Mouse (Mus musculus) megakaryocyte-erythroid progenitor cell, adult 5-6 weeks (primary cell): ENCODE results near the gene Cenpi. TPM values are rescaled to one million over a fixed set of nuclear protein-coding genes. Genes with fewer than 3 reads are reported as not detected.

Source experiments
- ATAC-seq: replicated peaks from 2 replicates; pipeline ENCODE4 v1.8.0; 2016; ENCODE audit warnings: mild to moderate bottlenecking, inconsistent platforms; ENCODE audit not compliant: severe bottlenecking, poor library complexity, low FRiP score, low TSS enrichment
- total RNA-seq, 2 experiments: library from RNA; stranded (forward) in 1 of 2; stranded (reverse) in 1 of 2; fragments of 200-1000, 215-1000 nt in 1 of 2; fragments of >200 nt in 1 of 2; fragmentation: Nextera tagmentation in 1 of 2; gene quantifications; 2 replicates each; pipeline ENCODE4 v1.2.3; 2014 to 2017

Cenpi gene
- total RNA-seq, 2 experiments from 2014 or later = 33.6 to 35.3 TPM

DNA sequence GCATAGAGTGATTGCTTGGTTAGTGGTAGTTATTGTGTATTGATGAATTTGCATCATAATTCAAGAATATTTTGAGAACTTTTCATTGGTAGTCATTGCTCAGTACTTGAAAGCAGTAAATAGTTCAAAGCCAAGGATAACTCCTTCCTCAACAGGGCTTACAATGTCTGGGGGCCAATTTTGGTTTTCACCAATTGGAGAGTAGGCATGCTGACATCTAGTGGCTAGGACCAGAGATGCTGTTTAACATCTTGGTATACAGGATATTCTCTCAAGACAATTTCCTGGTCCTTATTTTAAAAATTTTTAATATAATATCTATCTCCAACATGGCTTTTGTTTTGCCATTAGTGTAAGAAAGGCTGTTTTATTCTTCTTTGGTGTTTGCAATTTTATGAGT lies 46.0 kb downstream of the Cenpi start:
- no peak for ATAC-seq

GRCm38 (mm10) chrX:134359336-134359735 lies 51.5 kb downstream of the Cenpi start:
- ATAC-seq = no peak

DNA sequence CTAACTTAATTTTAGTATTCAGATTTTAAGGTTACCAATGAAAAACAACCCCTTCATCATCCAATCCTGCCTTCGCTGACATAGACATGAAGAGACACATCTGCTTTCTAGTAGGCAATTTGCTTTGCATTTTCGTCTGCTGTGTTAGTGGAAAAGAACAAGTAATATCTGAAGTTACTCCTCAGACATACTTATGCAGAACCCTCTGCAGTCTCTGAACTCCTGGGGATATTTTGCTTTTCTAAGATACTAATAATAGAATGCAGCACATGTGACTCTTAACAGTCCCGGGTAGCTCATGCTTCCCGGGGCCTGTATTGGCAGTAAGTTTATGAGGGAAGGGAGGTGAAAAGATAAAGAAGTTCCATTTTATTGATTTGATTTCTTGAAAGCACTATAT lies 54.3 kb downstream of the Cenpi start:
- ATAC-seq = no peak

GRCm38 (mm10) chrX:134365421-134365820 lies 57.5 kb downstream of the Cenpi start:
- ATAC-seq = no peak

GRCm38 (mm10) chrX:134366547-134366946 lies 58.7 kb downstream of the Cenpi start:
- no peak for ATAC-seq

- no peak for ATAC-seq
Measured at GRCm38 (mm10) chrX:134371279-134371678, 63.4 kb downstream of the Cenpi start.

DNA sequence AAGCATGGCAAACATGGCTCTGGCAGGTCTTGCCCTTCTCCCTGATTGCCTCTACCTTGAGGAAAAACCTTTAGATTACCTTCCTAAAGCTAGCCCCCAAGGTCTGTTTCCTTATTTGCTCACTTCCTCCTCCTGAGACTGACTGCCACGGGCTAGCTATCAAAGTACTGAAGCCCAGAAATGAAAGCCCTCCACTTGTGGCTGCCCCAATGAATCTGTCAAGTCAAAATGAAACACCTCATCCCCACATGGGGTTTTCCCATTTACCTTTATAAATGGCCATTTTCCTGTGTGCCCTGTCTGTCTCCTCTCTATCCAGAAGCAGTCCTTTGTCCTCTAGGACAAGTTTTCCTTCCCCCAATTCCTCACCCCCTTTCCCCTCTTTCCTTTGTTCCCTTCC lies 66.3 kb downstream of the Cenpi start:
- ATAC-seq = no peak

DNA sequence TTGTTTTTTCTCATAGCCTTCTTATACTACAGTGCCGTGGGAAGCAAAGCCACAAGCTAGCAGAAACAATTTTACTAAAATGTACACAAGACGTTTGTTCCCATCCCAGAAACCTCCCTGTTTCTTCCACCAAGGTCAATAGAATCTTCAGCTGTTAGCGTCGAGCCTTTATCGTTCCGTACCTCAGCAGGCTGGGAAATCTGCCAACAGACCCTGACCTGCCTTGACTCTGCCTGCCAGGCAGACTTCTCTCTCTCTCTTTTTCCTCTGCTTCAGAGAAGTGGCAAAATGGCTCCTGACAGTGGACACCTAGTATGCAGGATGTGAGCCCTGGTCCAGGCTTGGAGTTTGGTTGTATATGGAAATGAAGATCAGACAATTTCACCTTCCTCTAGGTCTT lies 77.0 kb downstream of the Cenpi start:
- no peak for ATAC-seq

GRCm38 (mm10) chrX:134398972-134399371 lies 91.1 kb downstream of the Cenpi start:
- no peak for ATAC-seq

DNA sequence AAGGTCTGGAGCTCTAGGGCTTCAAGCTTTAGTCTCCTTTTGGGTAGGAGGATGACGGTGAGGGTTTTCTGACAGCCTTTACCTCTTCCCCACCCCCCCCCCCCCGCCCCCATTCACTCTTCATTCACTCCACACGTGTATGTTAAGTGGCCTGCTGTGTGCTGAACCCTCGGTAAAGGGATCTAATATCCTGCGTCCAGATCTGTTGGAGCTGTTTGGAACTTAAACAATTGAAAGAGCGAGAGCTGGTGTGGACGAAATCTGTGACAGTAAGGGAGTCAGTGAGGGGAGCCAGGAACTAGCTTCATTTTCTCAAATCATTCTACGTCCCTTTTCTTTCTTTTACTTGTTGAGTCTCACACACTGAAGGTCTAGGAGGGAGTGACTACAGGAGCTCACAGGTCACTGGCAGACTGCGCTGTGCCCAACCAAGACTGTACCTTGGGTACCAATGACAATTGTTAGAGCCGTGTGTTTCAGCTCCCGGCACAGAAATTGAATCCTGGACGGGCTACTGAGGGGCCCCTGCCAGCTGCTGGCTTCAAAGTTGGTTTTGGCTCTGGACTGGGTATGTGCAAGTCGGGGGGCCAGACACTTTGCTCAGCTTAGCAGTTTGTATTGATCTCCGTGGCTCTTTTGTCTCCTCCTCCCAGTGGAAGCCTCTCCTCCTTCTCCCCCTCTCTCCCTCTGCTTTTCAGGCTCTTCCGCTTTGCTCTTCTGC lies 96.1 kb downstream of the Cenpi start, which contains the start of gene Drp2:
Drp2 (plus strand) TSS at position 689 of the 721 bp plus-strand sequence.
- no peak for ATAC-seq

DNA sequence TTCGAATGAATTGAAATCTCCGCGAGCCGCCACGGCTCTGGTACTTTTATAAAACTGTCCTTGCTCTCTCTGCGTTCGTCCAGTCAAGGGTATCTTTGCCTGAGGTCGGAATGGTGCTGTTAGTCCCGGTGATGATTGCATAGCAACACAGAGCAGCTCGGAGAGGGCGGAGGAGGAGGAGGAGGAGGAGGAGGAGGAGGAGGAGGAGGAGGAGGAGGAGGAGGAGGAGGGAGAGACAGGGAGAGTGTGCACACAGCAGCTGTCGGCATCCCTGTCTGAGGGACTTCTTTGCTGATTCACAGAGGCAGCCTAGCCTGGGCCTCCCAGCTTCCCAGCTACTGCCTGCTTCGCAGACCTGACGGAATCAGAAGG lies 96.7 kb downstream of the Cenpi start:
- ATAC-seq = no peak

GRCm38 (mm10) chrX:134409354-134409900 lies 101.5 kb downstream of the Cenpi start:
- ATAC-seq = no peak

DNA sequence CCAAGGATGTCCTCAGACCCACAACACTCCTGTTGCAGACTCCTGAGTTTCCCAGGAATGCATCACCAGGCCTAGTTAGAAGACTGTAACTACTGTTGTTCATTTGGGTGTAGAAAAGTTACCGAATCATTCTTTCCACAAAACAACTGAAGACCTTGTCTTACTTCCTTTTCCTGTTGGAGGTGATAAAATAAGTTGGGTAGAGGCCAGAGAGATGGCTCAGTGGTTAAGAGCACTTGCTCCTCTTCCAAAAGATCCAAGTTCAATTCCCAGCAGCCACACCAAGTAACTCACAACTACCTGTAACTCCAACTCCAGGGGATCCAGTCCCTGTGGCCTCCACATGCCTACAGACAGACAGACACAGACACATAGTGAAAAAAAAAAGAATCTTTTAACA lies 104.2 kb downstream of the Cenpi start:
- ATAC-seq = no peak

Other genes with a start within 250 kb of the Cenpi start
- 60.4 and 71.4 TPM in 2 replicates for gene Cstf2, start 248.9 kb upstream of the Cenpi start, total RNA-seq (2014; fragmentation: Nextera tagmentation)
- 88.3 and 89.1 TPM in 2 replicates for gene Cstf2, start 248.9 kb upstream of the Cenpi start, total RNA-seq (2017)
- gene Xkrx, start 146.0 kb upstream of the Cenpi start, total RNA-seq (2014; fragmentation: Nextera tagmentation) = 1.1 TPM in 1 of 2 replicates, not detected in the other
- gene Xkrx, start 146.0 kb upstream of the Cenpi start, total RNA-seq (2017) = not detected in 2 replicates
- not detected in 2 replicates for gene Arl13a, start 120.6 kb upstream of the Cenpi start, total RNA-seq (2014; fragmentation: Nextera tagmentation)
- gene Arl13a, start 120.6 kb upstream of the Cenpi start, total RNA-seq (2017) = not detected in 2 replicates
- gene Nox1, start 86.1 kb upstream of the Cenpi start, total RNA-seq (2014; fragmentation: Nextera tagmentation) = 0.22 TPM in 1 of 2 replicates, not detected in the other
- gene Nox1, start 86.1 kb upstream of the Cenpi start, total RNA-seq (2017) = not detected in 2 replicates
- 14.9 and 18.3 TPM in 2 replicates for gene Trmt2b, start 31.1 kb upstream of the Cenpi start, total RNA-seq (2014; fragmentation: Nextera tagmentation)
- gene Trmt2b, start 31.1 kb upstream of the Cenpi start, total RNA-seq (2017) = 19.7 and 22.8 TPM in 2 replicates
- 0.31 TPM in 1 of 2 replicates, not detected in the other for gene Tmem35a, start 12.9 kb upstream of the Cenpi start, total RNA-seq (2014; fragmentation: Nextera tagmentation)
- not detected in 2 replicates for gene Tmem35a, start 12.9 kb upstream of the Cenpi start, total RNA-seq (2017)
- 0.87 TPM in 1 of 2 replicates, not detected in the other for gene Drp2, start 96.5 kb downstream of the Cenpi start, total RNA-seq (2014; fragmentation: Nextera tagmentation)
- gene Drp2, start 96.5 kb downstream of the Cenpi start, total RNA-seq (2017) = 0.05 and 0.53 TPM in 2 replicates
- gene Taf7l, start 168.4 kb downstream of the Cenpi start, total RNA-seq (2014; fragmentation: Nextera tagmentation) = not detected in 2 replicates
- gene Taf7l, start 168.4 kb downstream of the Cenpi start, total RNA-seq (2017) = not detected in 2 replicates
- gene Timm8a1, start 233.8 kb downstream of the Cenpi start, total RNA-seq (2014; fragmentation: Nextera tagmentation) = 123 and 148 TPM in 2 replicates
- 214 and 241 TPM in 2 replicates for gene Timm8a1, start 233.8 kb downstream of the Cenpi start, total RNA-seq (2017)